Comparison of ENCODE assay signal across 15 mouse cellular contexts in the genomic region with DNA sequence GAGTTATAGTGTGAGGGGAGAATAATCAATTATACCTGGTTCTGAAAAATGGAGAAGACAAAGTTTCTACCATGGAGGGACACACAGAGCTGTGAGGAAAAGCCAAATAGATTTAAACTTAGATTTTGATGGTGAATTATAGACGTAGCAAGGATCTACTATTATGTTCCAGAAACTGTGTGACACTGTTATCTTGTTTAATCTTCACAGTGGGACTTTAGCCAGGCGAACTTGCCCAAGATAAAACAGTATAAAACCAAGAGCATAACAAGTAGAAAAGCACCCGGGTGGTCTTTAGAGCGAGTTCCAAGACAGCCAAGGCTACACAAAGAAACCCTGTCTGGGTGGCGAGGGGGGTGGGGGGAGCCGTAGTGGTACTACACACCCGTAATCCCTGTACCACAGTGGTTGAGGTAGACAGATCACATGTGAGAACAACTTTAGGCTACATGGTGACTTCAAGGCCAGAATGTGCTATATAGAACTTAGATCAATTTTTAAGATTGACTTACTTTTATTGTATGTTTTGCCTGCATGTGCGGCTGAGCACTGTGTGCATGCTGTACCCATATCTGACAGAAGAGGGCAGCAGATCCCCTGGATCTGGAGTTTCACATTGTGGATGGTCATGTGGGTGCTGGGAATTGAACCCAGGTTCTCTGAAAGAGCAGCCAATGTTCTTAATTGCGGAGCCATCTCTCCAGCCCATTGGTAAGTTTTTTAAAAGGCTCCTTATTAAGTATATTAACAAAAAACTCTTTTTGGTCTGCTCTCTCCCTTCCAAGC. TPM values are rescaled to one million over a fixed set of nuclear protein-coding genes. Genes with fewer than 3 reads are reported as not detected.
DNase-seq lines count a peak whose midpoint lies in the region; ATAC-seq and TF ChIP-seq lines count a peak whose summit lies in the region.
"Had no signal": no experiment of that assay in that cellular context is flagged by ENCODE, and none has a peak within 500 bp of the region (broad histone marks: within the 10 kb centered on the region; RNA-seq: fewer than 3 reads in every experiment).

No protein-coding gene starts in this region.

- 68% methylated on average over 9 of the region's 9 CpGs for WGBS in midbrain, embryonic 14.5 days
- 89% methylated on average over 9 of the region's 9 CpGs for whole genome bisulfite sequencing in midbrain, embryonic 10.5 days
- 62% methylated on average over 9 of the region's 9 CpGs for WGBS in embryonic facial prominence, embryonic 15.5 days

- no peaks in the 10 kb centered on the region for H3K4me1 ChIP-seq in midbrain, embryonic 14.5 days (ENCODE audit: control insufficient read depth, insufficient read depth, low read length)
- peaks cover 12% of the 10 kb centered on the region for H3K4me1 ChIP-seq in midbrain, embryonic 10.5 days
- 0 out of 2 replicates have a peak, but pooled peaks cover 3% of the 10 kb centered on the region for H3K4me1 ChIP-seq in embryonic facial prominence, embryonic 15.5 days
- H3K4me1 ChIP-seq: hindbrain, embryonic 13.5 days; limb, embryonic 10.5 days; stomach, embryonic 15.5 days had no signal

- H3K36me3 ChIP-seq in midbrain, embryonic 14.5 days (ENCODE audit: control insufficient read depth, insufficient read depth, low read length) = no peaks in the 10 kb centered on the region
- H3K36me3 ChIP-seq in midbrain, embryonic 10.5 days = no peaks in the 10 kb centered on the region
- no peaks in the 10 kb centered on the region for H3K36me3 ChIP-seq in embryonic facial prominence, embryonic 15.5 days
- H3K36me3 ChIP-seq: hindbrain, embryonic 13.5 days; kidney, embryonic 15.5 days; limb, embryonic 10.5 days; stomach, embryonic 15.5 days had no signal

- H3K4me2 ChIP-seq in midbrain, embryonic 14.5 days (ENCODE audit: low read length) = no peak overlapping the region
- no peak overlapping the region for H3K4me2 ChIP-seq in embryonic facial prominence, embryonic 15.5 days (replicated peaks)
- H3K4me2 ChIP-seq: hindbrain, embryonic 13.5 days; kidney, embryonic 15.5 days; stomach, embryonic 15.5 days had no signal

- no peak overlapping the region for H3K9ac ChIP-seq in midbrain, embryonic 14.5 days (replicated peaks; ENCODE audit: low read length)
- H3K9ac ChIP-seq in embryonic facial prominence, embryonic 15.5 days = no peak overlapping the region
- H3K9ac ChIP-seq: hindbrain, embryonic 13.5 days; kidney, embryonic 15.5 days; stomach, embryonic 15.5 days had no signal

- no peak overlapping the region for H3K27ac ChIP-seq in layer of hippocampus, adult 2 months
- no peak overlapping the region for H3K27ac ChIP-seq in midbrain, embryonic 14.5 days (replicated peaks; ENCODE audit: low read depth, low read length)
- H3K27ac ChIP-seq in midbrain, embryonic 10.5 days (replicated peaks) = no peak overlapping the region
- H3K27ac ChIP-seq in embryonic facial prominence, embryonic 15.5 days (replicated peaks) = peak overlapping the region; percentile 35
- H3K27ac ChIP-seq: hindbrain, embryonic 13.5 days; kidney, embryonic 15.5 days; limb, embryonic 10.5 days; stomach, embryonic 15.5 days had no signal

- ATAC-seq in midbrain, embryonic 14.5 days (ENCODE audit: low FRiP score, low TSS enrichment) = no peak
- ATAC-seq in embryonic facial prominence, embryonic 15.5 days (ENCODE audit: insufficient number of reproducible peaks, low FRiP score, low TSS enrichment, low read depth) = no peak
- ATAC-seq in activated CD4-positive, CD25-positive, alpha-beta regulatory T cell, adult 4 months = no peak
- ATAC-seq: forebrain, embryonic 14.5 days had no signal

- no peaks in the 10 kb centered on the region for H3K9me3 ChIP-seq in midbrain, embryonic 14.5 days (ENCODE audit: control insufficient read depth, low read length)
- 0 out of 2 replicates have a peak, but pooled peaks cover 4% of the 10 kb centered on the region for H3K9me3 ChIP-seq in midbrain, embryonic 10.5 days (replicated peaks)
- no peaks in the 10 kb centered on the region for H3K9me3 ChIP-seq in embryonic facial prominence, embryonic 15.5 days (replicated peaks)
- H3K9me3 ChIP-seq: hindbrain, embryonic 13.5 days; kidney, embryonic 15.5 days; limb, embryonic 10.5 days; stomach, embryonic 15.5 days had no signal

- DNase-seq in layer of hippocampus, adult 2 months (ENCODE audit: low spot score in 2 of 2) = no peak
- no peak for DNase-seq in layer of hippocampus, adult 8-10 months (ENCODE audit: low spot score in 2 of 2)
- DNase-seq in midbrain, embryonic 14.5 days = peak; percentile 36
- no peak for DNase-seq in midbrain, embryonic 10.5 days (ENCODE audit: low spot score)
- DNase-seq in R1 (ENCODE audit: low read depth, low spot score) = peak; percentile 52
- DNase-seq in cerebellum, postnatal 14 days = no peak
- DNase-seq: cerebellum, adult 9-10 months; gastrocnemius, postnatal 14 days had no signal

- peak; percentile 63 for TF ChIP-seq CTCF in layer of hippocampus, adult 2 months (conservative IDR thresholded peaks at IDR 0.05)

- H3K4me3 ChIP-seq in layer of hippocampus, adult 2 months = no peak overlapping the region
- no peak overlapping the region for H3K4me3 ChIP-seq in midbrain, embryonic 14.5 days (replicated peaks; ENCODE audit: low read depth, low read length)
- H3K4me3 ChIP-seq in midbrain, embryonic 10.5 days = no peak overlapping the region
- H3K4me3 ChIP-seq in embryonic facial prominence, embryonic 15.5 days (replicated peaks) = no peak overlapping the region
- H3K4me3 ChIP-seq: hindbrain, embryonic 13.5 days; kidney, embryonic 15.5 days; limb, embryonic 10.5 days; stomach, embryonic 15.5 days had no signal

- H3K27me3 ChIP-seq in midbrain, embryonic 14.5 days (ENCODE audit: control insufficient read depth, insufficient read depth, low read length) = no peaks in the 10 kb centered on the region
- no peaks in the 10 kb centered on the region for H3K27me3 ChIP-seq in midbrain, embryonic 10.5 days (ENCODE audit: low read depth, poor library complexity, severe bottlenecking)
- no peaks in the 10 kb centered on the region for H3K27me3 ChIP-seq in embryonic facial prominence, embryonic 15.5 days
- H3K27me3 ChIP-seq: hindbrain, embryonic 13.5 days; kidney, embryonic 15.5 days; stomach, embryonic 15.5 days had no signal

RNA-seq across cellular contexts. Expression of gene Tnks2, which starts 32.0 kb away (rescaled TPM):
- total RNA-seq in layer of hippocampus, adult 2 months (2021) = 100 to 1,000 TPM; 123 TPM
- total RNA-seq in layer of hippocampus, adult 8-10 months (2022) = 100 to 1,000 TPM; 113 to 120 (median 119) TPM
- polyA plus RNA-seq in midbrain, embryonic 14.5 days (2014; fragmentation: Nextera tagmentation; extraction: Ambion mirVana) = 64.1 and 95.9 TPM in 2 replicates
- 47.3 and 54.2 TPM in 2 replicates for polyA plus RNA-seq in midbrain, embryonic 10.5 days (2016; fragmentation: Nextera tagmentation; extraction: Ambion mirVana)
- 45.3 and 45.4 TPM in 2 replicates for polyA plus RNA-seq in embryonic facial prominence, embryonic 15.5 days (2015; fragmentation: Nextera tagmentation; extraction: Ambion mirVana)
- 10 to 100 TPM; 31.1 to 32.4 TPM for polyA plus RNA-seq in activated CD4-positive, CD25-positive, alpha-beta regulatory T cell, adult 4 months (2017; shearing (Covaris generic))

Comparison
In these comparisons a context has a peak if more than half of its experiments do, and no peak if none do; other contexts are left out.
1. DNase-seq: peak in midbrain, embryonic 14.5 days (single experiment) and R1 (single experiment); none in layer of hippocampus, adult 2 months (0 of 2), layer of hippocampus, adult 8-10 months (0 of 2), midbrain, embryonic 10.5 days (single experiment) and cerebellum, postnatal 14 days (0 of 2).